Mouse (Mus musculus) limb, embryonic 10.5 days (tissue): ENCODE results near the gene Dapp1. TPM values are rescaled to one million over a fixed set of nuclear protein-coding genes. Genes with fewer than 3 reads are reported as not detected.

ENCODE experiments used
- DNase-seq: peaks from one replicate; pipeline ENCODE4 v3.0.0-alpha.2; 2017; ENCODE audit warnings: low spot score
- H3K27ac ChIP-seq: fragments of 300-500 bp; sonication (generic); 2 replicates; pipeline ENCODE4 v1.5.1; 2016; ENCODE audit warnings: mild to moderate bottlenecking
- H3K27me3 ChIP-seq: fragments of 300-500 bp; sonication (generic); 2 replicates; pipeline ENCODE4 v1.6.1; 2016; ENCODE audit warnings: low read depth, mild to moderate bottlenecking; ENCODE audit not compliant: poor library complexity, severe bottlenecking
- H3K36me3 ChIP-seq: fragments of 300-500 bp; sonication (generic); 2 replicates; pipeline ENCODE4 v1.6.1; 2016; ENCODE audit warnings: mild to moderate bottlenecking, moderate library complexity
- H3K4me1 ChIP-seq: fragments of 300-500 bp; sonication (generic); 2 replicates; pipeline ENCODE4 v1.6.1; 2016
- H3K4me3 ChIP-seq: fragments of 300-500 bp; sonication (generic); 2 replicates; pipeline ENCODE4 v1.5.1; 2016; ENCODE audit warnings: mild to moderate bottlenecking, moderate library complexity
- H3K9me3 ChIP-seq: fragments of 300-500 bp; sonication (generic); replicated peaks from 2 replicates; pipeline ENCODE4 v1.6.1; 2016; ENCODE audit warnings: mild to moderate bottlenecking
- WGBS: fragments of 180-500 bp; shearing (Covaris S2); methylation state at CpG from one replicate; pipeline ENCODE4 v1.1.7; 2016; 5-methylcytosine and 5-hydroxymethylcytosine counted together
- polyA plus RNA-seq: library from polyadenylated mRNA; unstranded; fragments of >200 nt; fragmentation: Nextera tagmentation; extraction: Ambion mirVana; gene quantifications from 2 replicates; pipeline ENCODE4 v1.2.1, GENCODE M21; 2016

The Dapp1 gene
- polyA plus RNA-seq, 1 experiment from 2014 or later = 1.9 TPM

GRCm38 (mm10) chr3:137891089-137891488 lies 90.3 kb downstream of the Dapp1 start:
- DNase-seq = no peak
- Histone ChIP-seq H3K4me1 (no peaks in the 10 kb centered on the region), H3K4me3 (no peak overlapping the region), H3K27ac (no peak overlapping the region), H3K36me3 (peaks cover 41% of the 10 kb centered on the region), H3K9me3 (no peaks in the 10 kb centered on the region), H3K27me3 (no peaks in the 10 kb centered on the region)
- WGBS = 83% methylated on average over 3 of the region's 3 CpGs

- no peaks in the 10 kb centered on the region for H3K9me3 ChIP-seq
- no peaks in the 10 kb centered on the region for H3K4me1 ChIP-seq
- peak; percentile 6 for DNase-seq
- peaks cover 21% of the 10 kb centered on the region for H3K36me3 ChIP-seq
- no peaks in the 10 kb centered on the region for H3K27me3 ChIP-seq
- H3K27ac ChIP-seq = no peak overlapping the region
- 81% methylated on average over 7 of the region's 7 CpGs for WGBS
- no peak overlapping the region for H3K4me3 ChIP-seq
Measured at GRCm38 (mm10) chr3:137887961-137888360, 93.4 kb downstream of the Dapp1 start.

GRCm38 (mm10) chr3:137881093-137881492 lies 100.3 kb downstream of the Dapp1 start:
- Histone ChIP-seq H3K27ac (no peak overlapping the region), H3K4me1 (no peaks in the 10 kb centered on the region), H3K9me3 (no peaks in the 10 kb centered on the region), H3K4me3 (no peak overlapping the region), H3K36me3 (peaks cover 11% of the 10 kb centered on the region), H3K27me3 (no peaks in the 10 kb centered on the region)
- 90% methylated on average over 5 of the region's 5 CpGs for WGBS
- no peak for DNase-seq

Other genes starting within 250 kb of the Dapp1 start
- 3,221 and 3,431 TPM in 2 replicates for gene H2afz, start 117.1 kb downstream of the Dapp1 start, polyA plus RNA-seq
- gene Dnajb14, start 113.9 kb downstream of the Dapp1 start, polyA plus RNA-seq = 6.8 TPM in 2 replicates
- 84.0 and 87.3 TPM in 2 replicates for gene Lamtor3, start 63.0 kb downstream of the Dapp1 start, polyA plus RNA-seq
- gene 1110002E22Rik, start 83.5 kb upstream of the Dapp1 start, polyA plus RNA-seq = 0.06 and 0.15 TPM in 2 replicates
- not detected in 2 replicates for gene Gm5105, start 85.8 kb upstream of the Dapp1 start, polyA plus RNA-seq
- gene Trmt10a, start 161.9 kb upstream of the Dapp1 start, polyA plus RNA-seq = 16.0 and 17.1 TPM in 2 replicates
- 7.5 and 8.9 TPM in 2 replicates for gene Mttp, start 163.4 kb upstream of the Dapp1 start, polyA plus RNA-seq
- gene 4930579F01Rik, start 212.3 kb upstream of the Dapp1 start, polyA plus RNA-seq = not detected in 2 replicates
- 0.20 TPM in 1 of 2 replicates, not detected in the other for gene Adh7, start 236.2 kb upstream of the Dapp1 start, polyA plus RNA-seq